Mouse (Mus musculus): ENCODE results near the gene Ndufa5.

Ndufa5 gene

GRCm38 (mm10) chr6:24516197-24516596, 11.6 kb downstream of the Ndufa5 start:
- DNase-seq (ENCODE audit: low spot score), result peak; percentile 35

DNA sequence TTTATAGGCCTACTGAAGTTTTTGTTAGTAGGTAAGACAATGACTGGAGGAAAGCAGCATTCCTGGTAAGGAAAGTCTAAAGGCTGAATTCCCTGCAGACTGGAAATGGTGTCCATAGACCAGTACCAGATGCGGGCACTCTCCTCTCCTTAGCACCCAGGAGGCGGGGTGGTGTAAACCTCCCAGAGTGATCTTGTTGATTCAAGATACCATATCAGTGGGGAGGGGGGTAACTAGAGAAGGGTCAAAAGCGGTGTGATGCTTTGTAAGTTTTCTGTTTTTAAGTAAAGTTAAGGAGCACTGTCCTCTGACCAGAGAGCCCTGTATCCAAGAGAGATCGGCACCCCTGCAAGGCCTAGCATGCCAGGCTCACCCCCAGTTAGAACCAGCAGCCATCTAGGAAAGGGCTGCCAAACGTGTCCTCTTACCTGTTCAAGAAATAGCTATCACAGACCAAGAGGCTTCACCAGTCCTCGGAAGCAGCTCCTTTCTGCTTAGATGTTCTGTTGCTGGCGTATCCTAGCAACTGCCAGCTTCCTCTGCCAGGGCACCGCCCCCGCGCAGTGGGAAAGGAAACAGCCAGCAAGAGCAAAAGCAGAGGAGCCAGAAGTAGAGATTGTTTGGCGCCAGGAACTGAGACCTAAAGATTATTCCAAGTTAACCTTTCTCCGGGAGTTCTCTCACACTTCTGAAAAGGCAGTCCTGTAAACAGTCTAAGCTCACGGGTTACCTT, 13.1 kb downstream of the Ndufa5 start, which contains the start of gene Iqub:
Iqub (minus strand) TSS at position 516 of the 733 bp plus-strand sequence.
- DNase-seq (ENCODE audit: low spot score), result peak; percentile 84

- DNase-seq (ENCODE audit: low spot score), result no peak
These were observed 23.7 kb downstream of the Ndufa5 start for GRCm38 (mm10) chr6:24504141-24504540.

- DNase-seq (ENCODE audit: low spot score), result no peak
These were observed 37.5 kb downstream of the Ndufa5 start for GRCm38 (mm10) chr6:24490341-24490740.

GRCm38 (mm10) chr6:24486530-24486929, 41.3 kb downstream of the Ndufa5 start:
- DNase-seq (ENCODE audit: low spot score), result no peak

GRCm38 (mm10) chr6:24470571-24471132, 57.2 kb downstream of the Ndufa5 start:
- peak; percentile 26 for DNase-seq (ENCODE audit: low spot score)

- DNase-seq (ENCODE audit: low spot score), result no peak
These were observed 57.7 kb downstream of the Ndufa5 start for GRCm38 (mm10) chr6:24470135-24470534.

All from layer of hippocampus, adult 11-12 months (tissue).